Mouse (Mus musculus) heart, adult 2 months (tissue): ENCODE measurements around the gene Adora1.

Experiments
- CTCF ChIP-seq: fragments of 200-600 bp; IDR thresholded peaks from 2 replicates; pipeline ENCODE4 v1.8.1; 2022; ENCODE audit warnings: antibody characterized with exemption, mild to moderate bottlenecking, moderate library complexity
- EP300 ChIP-seq: fragments of 200-500 bp; IDR thresholded peaks from 2 replicates; pipeline ENCODE4 v1.6.1; 2011; ENCODE audit warnings: low read depth, low read length, control low read depth; ENCODE audit not compliant: insufficient read depth

GRCm38 (mm10) chr1:134150076-134150475, 85.2 kb downstream of the Adora1 start:
- TF ChIP-seq CTCF (no peak), EP300 (no peak)
